Mouse (Mus musculus) stomach, embryonic 14.5 days (tissue): ENCODE data around the gene Ptgr1. TPM values are rescaled to one million over a fixed set of nuclear protein-coding genes. Genes with fewer than 3 reads are reported as not detected.

ENCODE experiments used
- ATAC-seq: fragments of 200-750 bp; cut with Nextera tagmentation; 2 replicates; pipeline ENCODE4 v1.8.0; 2017; ENCODE audit warnings: low read depth, moderate TSS enrichment; ENCODE audit not compliant: insufficient number of reproducible peaks, insufficient read depth, low FRiP score
- H3K27ac ChIP-seq: fragments of 300-500 bp; sonication (generic); 2 replicates; pipeline ENCODE4 v1.5.1; 2014; ENCODE audit warnings: mild to moderate bottlenecking, low read length, moderate library complexity, mixed read lengths
- H3K27me3 ChIP-seq: fragments of 300-500 bp; sonication (generic); 2 replicates; pipeline ENCODE4 v1.6.1; 2014; ENCODE audit warnings: low read length, control low read depth, mixed read lengths; ENCODE audit not compliant: control insufficient read depth, insufficient read depth
- H3K36me3 ChIP-seq: fragments of 300-500 bp; sonication (generic); 2 replicates; pipeline ENCODE4 v1.6.1; 2014; ENCODE audit warnings: mild to moderate bottlenecking, control low read depth, low read length, moderate library complexity, mixed read lengths; ENCODE audit not compliant: control insufficient read depth, insufficient read depth
- H3K4me1 ChIP-seq: fragments of 300-500 bp; sonication (generic); 2 replicates; pipeline ENCODE4 v1.6.1; 2014; ENCODE audit warnings: low read length, control low read depth, mixed read lengths; ENCODE audit not compliant: control insufficient read depth, insufficient read depth
- H3K4me2 ChIP-seq: fragments of 300-500 bp; sonication (generic); replicated peaks from 2 replicates; pipeline ENCODE4 v1.6.1; 2014; ENCODE audit warnings: low read depth, low read length, control low read depth
- H3K4me3 ChIP-seq: fragments of 300-500 bp; sonication (generic); 2 replicates; pipeline ENCODE4 v1.5.1; 2014; ENCODE audit warnings: low read depth, low read length, control low read depth
- H3K9ac ChIP-seq: fragments of 300-500 bp; sonication (generic); replicated peaks from 2 replicates; pipeline ENCODE4 v1.6.1; 2014; ENCODE audit warnings: low read depth, mild to moderate bottlenecking, control low read depth, low read length, moderate library complexity, mixed read lengths
- H3K9me3 ChIP-seq: fragments of 300-500 bp; sonication (generic); 2 replicates; pipeline ENCODE4 v1.6.1; 2016; ENCODE audit warnings: low read depth, low read length, control low read depth; ENCODE audit not compliant: control insufficient read depth
- whole genome bisulfite sequencing: fragments of 180-500 bp; shearing (Covaris S2); extraction: QIAGEN DNeasy Blood & Tissue Kit; methylation state at CpG from one replicate; pipeline ENCODE4 v1.1.7; 2014; 5-methylcytosine and 5-hydroxymethylcytosine counted together
- polyA plus RNA-seq: library from polyadenylated mRNA; unstranded; fragments of >200 nt; fragmentation: Nextera tagmentation; extraction: Ambion mirVana; gene quantifications from 2 replicates; pipeline ENCODE4 v1.2.1, GENCODE M21; 2014

The Ptgr1 gene
- polyA plus RNA-seq = 63.4 and 67.3 TPM in 2 replicates

DNA sequence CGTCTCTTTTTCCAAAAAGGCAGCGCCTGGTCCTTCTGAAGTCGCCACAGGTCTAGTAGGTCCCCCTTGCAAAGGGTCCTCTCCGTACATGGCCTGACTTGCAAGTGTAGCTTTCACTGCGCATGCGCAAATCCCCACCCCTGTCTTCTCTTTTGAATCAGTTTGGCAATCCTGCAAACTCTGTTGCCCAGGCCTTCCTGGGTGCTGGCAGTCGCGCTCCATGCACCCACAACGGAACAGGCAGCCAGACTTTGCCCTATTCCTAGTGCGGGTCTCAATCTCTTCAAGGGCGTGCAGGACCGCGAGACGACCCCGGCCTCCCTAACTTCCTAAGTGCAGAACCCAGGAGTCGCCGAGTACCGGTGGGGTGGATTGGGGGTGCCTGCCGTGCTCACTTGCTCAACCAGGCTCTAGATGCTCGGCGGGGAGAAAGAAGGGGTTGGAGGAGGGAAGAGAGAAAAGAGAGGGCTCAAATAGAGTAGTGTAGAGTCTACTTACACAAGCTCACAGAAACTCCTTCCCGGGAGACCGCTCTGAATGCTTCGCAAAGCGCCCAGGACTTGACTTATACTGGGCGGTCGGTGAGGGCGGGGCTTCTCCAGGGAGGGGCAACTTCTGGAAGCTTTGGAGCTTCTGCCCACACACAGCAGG, at the start of gene Ptgr1:
Gene Ptgr1, minus strand, starts transcription at position 580 of the 651 bp plus-strand sequence.
- under 1% methylated on average over 28 of the region's 28 CpGs for WGBS
- Histone ChIP-seq H3K9ac (peak within 1 kb of the TSS; percentile 54), H3K4me1 (peaks cover 3% of the 10 kb centered on the region; the same call in 1 of the 2 replicates), H3K4me2 (peak within 1 kb of the TSS; percentile 67), H3K27me3 (no peaks in the 10 kb centered on the region), H3K9me3 (no peaks in the 10 kb centered on the region), H3K4me3 (peak within 1 kb of the TSS; percentile 61), H3K27ac (peak within 1 kb of the TSS; percentile 62; the same call in 1 of the 2 replicates), H3K36me3 (no peaks in the 10 kb centered on the region)
- peak; percentile 77 for ATAC-seq

DNA sequence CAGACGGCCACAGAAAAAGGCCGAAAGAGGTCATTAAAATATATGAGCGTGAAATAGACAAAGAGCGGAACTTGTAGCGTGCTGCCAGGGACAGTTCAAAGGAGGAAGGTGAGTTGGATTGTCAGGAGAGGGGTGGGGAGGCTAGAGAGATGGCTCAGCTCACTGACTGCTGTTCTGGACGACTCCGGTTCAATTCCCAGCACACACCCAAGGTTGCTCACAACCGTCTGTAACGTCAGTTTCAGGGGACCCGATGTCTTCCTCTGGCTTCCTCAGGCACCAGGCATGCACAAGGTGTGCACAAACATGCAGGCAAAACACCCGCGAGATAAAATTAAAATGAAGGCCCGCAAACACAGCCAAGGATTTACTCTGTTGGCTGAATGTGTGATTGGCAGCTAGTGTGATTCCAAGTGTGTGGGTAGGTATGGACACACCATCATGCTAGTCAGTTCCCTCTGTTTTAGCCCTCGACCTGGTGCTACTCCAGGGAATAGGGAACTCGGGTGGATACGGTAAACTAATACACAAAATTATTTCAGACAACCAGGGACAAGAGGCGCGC, 48.9 kb upstream of the Ptgr1 start:
- Histone ChIP-seq H3K4me2 (peak overlapping the region; percentile 55), H3K4me1 (0 out of 2 replicates have a peak, but pooled peaks cover 3% of the 10 kb centered on the region), H3K27ac (no peak overlapping the region), H3K4me3 (peak overlapping the region; percentile 79), H3K36me3 (0 out of 2 replicates have a peak, but pooled peaks cover 7% of the 10 kb centered on the region), H3K27me3 (no peaks in the 10 kb centered on the region), H3K9me3 (no peaks in the 10 kb centered on the region), H3K9ac (peak overlapping the region; percentile 79)
- 70% methylated on average over 18 of the region's 18 CpGs for WGBS
- ATAC-seq = no peak

DNA sequence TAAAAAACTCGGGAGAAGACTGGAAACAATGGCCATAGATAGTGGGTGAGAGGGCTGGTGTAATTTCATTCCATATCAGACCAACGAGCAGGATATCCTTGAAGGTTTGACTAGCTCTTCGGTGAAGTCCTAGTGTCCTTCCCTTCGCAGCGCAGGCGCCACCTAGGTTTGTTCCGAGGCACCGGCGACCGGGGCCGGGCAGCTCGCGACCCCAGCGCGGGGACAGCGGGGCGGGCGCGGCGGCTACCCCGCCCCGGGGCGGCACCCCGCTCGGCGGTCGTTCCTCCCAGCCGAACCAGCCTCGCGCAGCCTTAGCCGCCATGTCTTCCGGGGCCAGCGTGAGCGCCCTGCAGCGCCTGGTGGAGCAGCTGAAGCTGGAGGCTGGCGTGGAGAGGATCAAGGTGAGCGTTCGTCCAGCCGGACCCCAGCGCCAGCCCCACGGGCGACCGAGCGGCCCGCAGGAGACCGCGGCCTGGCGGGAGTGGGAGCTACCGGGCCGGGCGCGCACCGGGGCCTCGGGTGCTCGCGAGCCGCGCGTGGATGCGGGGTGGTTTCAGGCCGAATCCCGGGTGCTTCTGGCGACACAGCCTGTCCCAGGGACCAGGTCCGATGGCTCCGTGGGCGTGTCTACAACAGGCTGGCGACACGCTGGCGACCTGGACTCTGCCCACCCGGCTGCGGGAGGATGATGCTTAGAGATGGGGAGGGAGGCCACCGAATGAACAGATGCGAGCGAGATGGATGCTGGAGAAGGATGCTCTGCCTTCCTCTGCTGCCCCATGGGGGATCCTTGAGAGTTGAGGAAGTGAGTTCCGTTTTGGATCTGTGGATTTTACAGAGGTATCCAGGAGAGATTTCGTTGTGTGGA, 48.2 kb upstream of the Ptgr1 start, which contains the start of gene Gng10:
Gene Gng10, plus strand, starts transcription at position 171 of the 868 bp plus-strand sequence.
- peak within 1 kb of the TSS; percentile 39; the same call in 1 of the 2 replicates for H3K27ac ChIP-seq
- H3K27me3 ChIP-seq = no peaks in the 10 kb centered on the region
- 16% methylated on average over 69 of the region's 76 CpGs for WGBS

DNA sequence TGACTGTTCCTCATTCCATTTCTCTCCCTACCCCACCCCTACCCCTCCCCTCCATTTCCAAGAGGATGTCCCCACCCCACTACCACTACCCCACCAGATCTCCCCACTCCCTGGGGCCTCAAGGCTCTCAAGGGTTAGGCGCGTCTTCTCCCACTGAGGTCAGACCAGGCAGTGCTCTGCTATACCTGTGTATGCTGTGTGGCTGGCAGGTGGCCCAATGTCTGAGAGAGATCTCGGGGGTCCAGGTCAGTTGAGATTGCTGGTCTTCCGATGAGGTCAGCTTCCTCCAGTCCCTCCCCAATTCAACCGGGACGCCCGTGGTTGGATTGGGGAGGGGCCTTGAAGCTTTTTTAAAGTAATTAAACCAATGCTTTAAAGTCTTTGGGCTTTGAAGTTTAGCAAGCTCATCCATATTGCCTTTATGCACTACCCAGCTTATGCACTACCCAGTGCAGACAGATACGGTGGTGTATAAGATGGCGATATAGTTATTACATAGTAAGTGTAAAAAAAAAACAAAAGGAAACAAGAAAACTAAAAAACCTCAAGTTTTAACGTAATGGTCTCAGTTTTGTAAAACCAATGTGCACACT, 47.5 kb upstream of the Ptgr1 start:
- peak overlapping the region; percentile 55 for H3K4me2 ChIP-seq
- no peak for ATAC-seq
- H3K4me3 ChIP-seq = peak overlapping the region; percentile 79
- WGBS = 84% methylated on average over 10 of the region's 10 CpGs
- 0 out of 2 replicates have a peak, but pooled peaks cover 3% of the 10 kb centered on the region for H3K4me1 ChIP-seq
- no peaks in the 10 kb centered on the region for H3K27me3 ChIP-seq
- no peak overlapping the region for H3K9ac ChIP-seq
- no peak overlapping the region for H3K27ac ChIP-seq
- H3K36me3 ChIP-seq = no peaks in the 10 kb centered on the region
- H3K9me3 ChIP-seq = no peaks in the 10 kb centered on the region

More for the DNA sequence above, 48.2 kb upstream of the Ptgr1 start, which contains the start of gene Gng10:
- Histone ChIP-seq H3K4me2 (peak within 1 kb of the TSS; percentile 55), H3K36me3 (0 out of 2 replicates have a peak, but pooled peaks cover 3% of the 10 kb centered on the region), H3K4me1 (0 out of 2 replicates have a peak, but pooled peaks cover 3% of the 10 kb centered on the region), H3K4me3 (peak within 1 kb of the TSS; percentile 79), H3K9ac (peak within 1 kb of the TSS; percentile 79), H3K9me3 (no peaks in the 10 kb centered on the region)
- ATAC-seq = peak; percentile 89

DNA sequence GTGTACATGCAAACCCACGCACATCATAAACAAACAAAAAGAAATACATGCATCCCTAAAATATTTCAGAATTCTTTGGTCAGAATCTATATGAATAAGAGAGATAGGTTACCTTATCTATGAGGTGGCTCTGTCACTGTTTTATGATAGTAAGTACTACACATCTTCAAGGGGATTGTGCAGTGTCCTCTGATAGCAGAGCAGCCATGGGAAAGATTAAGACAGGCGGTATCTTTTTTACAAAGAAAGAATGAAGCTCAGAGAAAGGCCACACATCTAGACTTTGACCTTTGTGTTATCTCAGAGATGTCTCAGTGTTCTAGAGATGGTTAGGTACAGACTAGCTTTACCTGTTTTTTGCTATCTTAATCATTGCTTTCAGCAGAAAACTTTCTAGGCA, 30.0 kb upstream of the Ptgr1 start:
- H3K4me1 ChIP-seq = no peaks in the 10 kb centered on the region
- H3K4me3 ChIP-seq = no peak overlapping the region
- H3K27me3 ChIP-seq = no peaks in the 10 kb centered on the region
- no peak overlapping the region for H3K4me2 ChIP-seq
- no peak for ATAC-seq
- H3K36me3 ChIP-seq = peaks cover 23% of the 10 kb centered on the region
- no peak overlapping the region for H3K9ac ChIP-seq
- H3K27ac ChIP-seq = no peak overlapping the region
- no peaks in the 10 kb centered on the region for H3K9me3 ChIP-seq
- 92% methylated on average over 2 of the region's 2 CpGs for WGBS

- H3K9ac ChIP-seq = no peak overlapping the region
- H3K4me3 ChIP-seq = no peak overlapping the region
- no peaks in the 10 kb centered on the region for H3K27me3 ChIP-seq
- ATAC-seq = no peak
- H3K27ac ChIP-seq = no peak overlapping the region
- H3K4me2 ChIP-seq = no peak overlapping the region
- H3K9me3 ChIP-seq = no peaks in the 10 kb centered on the region
- peaks cover 20% of the 10 kb centered on the region for H3K36me3 ChIP-seq
- WGBS = 92% methylated on average over 3 of the region's 3 CpGs
- H3K4me1 ChIP-seq = no peaks in the 10 kb centered on the region
These were observed 28.3 kb upstream of the Ptgr1 start for GRCm38 (mm10) chr4:59015181-59015580.

DNA sequence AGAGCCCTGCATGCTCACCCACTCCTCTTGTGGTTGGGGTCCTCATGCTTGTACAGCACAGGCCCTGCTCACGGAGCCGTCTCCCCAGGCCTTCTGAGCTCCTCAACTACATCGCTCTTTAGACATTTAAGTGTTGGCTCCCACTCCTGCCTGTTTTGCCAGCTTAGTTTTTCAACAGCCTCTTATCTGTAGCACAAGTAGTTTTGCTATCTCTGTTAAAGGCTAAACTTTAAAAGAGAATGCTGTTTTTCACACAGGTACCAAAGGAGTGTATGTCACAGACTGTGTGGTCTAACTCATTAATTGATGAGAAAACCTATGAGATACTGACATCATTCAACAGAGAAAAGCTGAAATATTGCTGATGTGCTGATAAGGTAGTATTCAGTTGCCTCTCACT, 24.5 kb upstream of the Ptgr1 start:
- whole genome bisulfite sequencing = 74% methylated on average over 3 of the region's 3 CpGs
- Histone ChIP-seq H3K4me3 (no peak overlapping the region), H3K4me2 (no peak overlapping the region), H3K27ac (no peak overlapping the region), H3K4me1 (no peaks in the 10 kb centered on the region), H3K9ac (no peak overlapping the region), H3K36me3 (no peaks in the 10 kb centered on the region), H3K9me3 (no peaks in the 10 kb centered on the region), H3K27me3 (no peaks in the 10 kb centered on the region)
- ATAC-seq = no peak

DNA sequence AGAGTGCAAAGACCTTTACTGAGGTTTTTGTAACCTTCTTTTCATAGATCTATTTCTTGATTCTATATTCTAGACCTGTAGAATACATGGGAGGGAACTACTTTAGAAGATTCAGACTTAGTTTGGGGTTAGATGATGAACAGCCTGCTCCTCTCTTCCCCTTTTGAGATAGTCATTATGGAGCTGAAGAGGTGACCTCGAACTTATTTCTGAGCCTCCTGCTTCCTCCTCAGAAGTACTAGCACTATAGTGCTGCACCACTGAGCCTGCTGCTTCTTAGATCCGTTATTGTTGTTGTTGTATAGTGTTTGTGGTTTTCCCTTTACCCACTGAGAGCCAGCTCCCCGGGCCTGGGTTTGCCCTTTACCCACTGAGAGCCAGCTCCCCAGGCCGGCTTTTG, 22.8 kb upstream of the Ptgr1 start:
- ATAC-seq = no peak
- no peak overlapping the region for H3K4me3 ChIP-seq
- WGBS = 76% methylated on average over 4 of the region's 4 CpGs

More for the DNA sequence above, 22.8 kb upstream of the Ptgr1 start:
- Histone ChIP-seq H3K4me1 (peaks cover 7% of the 10 kb centered on the region; the same call in 1 of the 2 replicates), H3K9ac (no peak overlapping the region), H3K9me3 (no peaks in the 10 kb centered on the region), H3K4me2 (no peak overlapping the region), H3K27ac (no peak overlapping the region), H3K36me3 (no peaks in the 10 kb centered on the region), H3K27me3 (no peaks in the 10 kb centered on the region)
